Mouse (Mus musculus): Measurements from ENCODE around the gene Olfr763. TPM values are rescaled to one million over a fixed set of nuclear protein-coding genes. Genes with fewer than 3 reads are reported as not detected.
A peak's percentile ranks its signal among the peaks of the same experiment; 100 is the strongest.
"Not testable (repeated sequence)": the region's sequence is repeated elsewhere in the genome, so short reads cannot be mapped to it uniquely, and the experiment has no call there.

Olfr763 gene
- not detected for polyA plus RNA-seq (2017; shearing (Covaris generic))

DNA sequence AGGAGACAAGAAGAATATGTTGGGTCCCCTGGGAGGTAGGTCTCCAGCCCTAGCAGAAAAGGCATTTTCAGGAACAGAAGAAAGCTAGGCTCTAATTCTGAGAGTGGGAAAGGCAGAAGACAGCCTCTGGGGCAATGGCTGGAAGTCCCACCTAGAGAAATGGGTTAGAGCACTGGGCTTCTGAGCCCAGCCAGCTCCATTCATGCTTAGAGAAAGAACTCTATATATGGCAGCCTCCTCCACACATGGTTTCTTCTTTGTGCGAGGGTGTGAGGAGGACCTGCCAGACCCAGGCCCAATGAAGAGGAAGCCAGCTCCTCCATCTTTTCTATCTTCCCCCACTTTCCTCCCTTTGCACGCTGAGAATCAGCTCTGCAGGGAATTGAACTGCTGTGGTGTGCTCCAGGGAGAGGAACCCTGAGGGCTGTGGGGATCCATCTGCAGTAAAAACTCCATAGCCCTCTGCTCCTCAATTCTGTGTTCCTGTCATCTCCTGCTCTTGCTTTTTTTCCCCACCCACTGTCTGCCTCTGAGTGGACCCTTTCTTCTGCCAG, at the start of gene Olfr763:
Gene Olfr763 (plus strand): TSS at position 504 of the 554 bp plus-strand sequence.
- ATAC-seq, result no peak

DNA sequence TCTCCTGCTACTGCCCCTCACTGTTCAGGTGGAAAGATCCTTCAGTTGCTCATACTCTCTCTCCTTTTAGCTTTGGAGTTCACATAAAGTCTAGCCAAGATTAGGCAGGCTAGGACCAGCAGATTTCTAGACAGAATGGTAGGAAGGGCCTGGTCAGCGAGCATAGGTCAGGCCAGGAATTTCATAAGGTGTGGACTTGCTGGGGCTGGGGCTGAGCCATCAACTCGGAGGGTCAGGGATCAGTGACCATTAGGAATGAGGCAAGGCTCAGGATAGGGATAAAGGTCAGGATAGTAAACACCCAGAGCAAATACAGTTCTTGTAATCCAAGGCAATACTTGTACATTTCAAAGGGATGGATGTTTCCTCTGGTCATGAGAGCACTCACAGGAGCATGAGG, 45.6 kb upstream of the Olfr763 start:
- no peak for ATAC-seq

DNA sequence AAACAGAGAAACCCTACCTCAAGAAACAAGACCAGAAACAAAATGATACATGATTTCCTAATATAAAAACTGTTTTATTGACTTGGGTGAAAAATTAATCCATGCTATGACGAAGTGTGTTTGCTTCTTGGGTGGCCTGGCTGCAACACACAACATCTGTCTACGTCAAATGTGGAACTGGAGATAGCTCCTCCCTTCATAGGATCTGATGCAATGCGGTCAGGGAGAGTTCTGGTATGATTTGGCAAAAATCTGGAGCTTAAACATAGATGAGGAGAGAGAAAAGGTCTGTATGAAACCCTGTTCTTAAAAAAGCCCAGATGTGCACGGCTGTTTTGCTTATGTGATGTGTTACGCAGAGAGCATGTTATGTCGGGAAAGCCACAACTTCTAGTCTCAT, 44.7 kb upstream of the Olfr763 start:
- ATAC-seq, result no peak

DNA sequence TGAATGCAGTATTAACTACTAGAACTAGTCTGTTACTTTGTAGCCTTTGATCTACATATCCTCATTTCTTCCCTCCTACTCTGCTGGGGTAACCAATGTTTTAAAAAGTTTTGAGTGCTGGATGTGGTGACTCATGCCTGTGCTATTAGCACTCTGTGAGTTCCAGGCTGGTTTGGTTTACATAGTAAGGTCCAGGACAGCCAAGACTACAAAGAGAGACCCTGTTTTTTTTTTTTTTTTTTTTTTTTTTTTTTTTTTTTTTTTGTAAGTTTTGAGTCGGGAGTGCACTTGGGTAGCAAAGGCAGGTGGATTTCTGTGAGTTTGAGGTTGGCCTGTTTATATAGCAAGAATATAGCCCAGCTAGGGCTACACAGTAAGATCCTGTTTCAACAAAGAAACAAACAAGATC, 42.2 kb upstream of the Olfr763 start:
- ATAC-seq, result no peak

DNA sequence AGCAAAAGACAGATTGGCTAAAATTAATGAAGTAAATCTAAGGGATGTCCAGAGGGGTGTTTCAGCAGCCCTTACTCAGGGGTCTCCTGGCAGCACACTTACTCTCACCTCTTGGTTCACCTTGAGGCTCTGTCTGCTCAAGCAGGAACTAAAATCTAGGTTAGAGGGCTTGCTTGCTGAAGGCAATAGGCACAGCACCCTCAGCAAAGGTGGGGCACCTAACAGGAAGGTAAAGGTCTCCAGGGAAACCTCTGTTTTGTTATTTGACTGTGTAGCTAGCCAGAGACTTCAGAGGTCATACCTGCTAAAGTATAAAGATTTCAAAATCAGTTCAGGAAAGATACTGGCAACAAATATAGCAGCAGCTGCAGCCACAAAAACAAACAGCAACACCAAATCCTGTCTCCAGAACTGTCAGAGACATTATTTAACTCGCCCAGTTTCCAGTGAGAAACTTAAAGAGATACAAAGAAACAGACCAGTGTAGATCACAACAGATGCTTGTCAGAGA, 39.8 kb upstream of the Olfr763 start:
- ATAC-seq, result no peak

DNA sequence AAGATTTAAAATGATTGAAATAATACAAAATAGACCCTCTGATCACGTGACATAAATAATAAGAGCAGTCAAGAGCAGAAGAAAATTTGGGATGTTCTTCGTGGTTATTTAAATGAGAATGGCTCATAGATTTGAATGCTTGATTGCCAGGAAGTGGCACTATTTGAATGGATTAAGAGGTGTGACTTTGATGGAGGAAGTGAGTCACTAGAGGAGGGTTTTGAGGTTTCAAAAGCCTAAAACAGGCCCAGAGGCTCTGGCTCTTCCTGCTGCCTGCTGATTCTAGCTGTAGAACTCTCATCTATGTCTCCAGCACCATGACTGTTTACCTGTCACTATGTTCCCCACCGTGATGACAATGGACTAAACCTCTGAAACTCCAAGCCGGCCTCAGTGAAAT, 37.8 kb upstream of the Olfr763 start:
- ATAC-seq, result no peak

DNA sequence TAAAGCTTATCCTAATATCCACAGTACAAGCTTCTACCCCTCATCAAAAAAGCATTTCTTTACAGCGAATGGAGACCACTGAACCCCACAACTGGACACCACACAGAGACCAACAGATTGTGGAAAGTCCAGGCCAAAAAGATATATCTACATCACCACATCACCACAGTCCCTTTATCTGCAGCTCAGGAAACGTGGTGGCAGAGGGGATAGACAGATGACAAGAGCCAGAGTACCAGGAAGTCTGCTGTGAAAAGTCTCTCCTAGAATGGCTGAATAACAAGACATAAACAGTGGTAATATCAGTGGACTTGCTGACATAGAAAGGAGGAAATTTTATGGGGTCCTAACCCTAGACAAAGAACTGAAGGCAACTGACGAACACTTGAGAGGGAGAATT, 34.2 kb upstream of the Olfr763 start:
- ATAC-seq, result no peak

DNA sequence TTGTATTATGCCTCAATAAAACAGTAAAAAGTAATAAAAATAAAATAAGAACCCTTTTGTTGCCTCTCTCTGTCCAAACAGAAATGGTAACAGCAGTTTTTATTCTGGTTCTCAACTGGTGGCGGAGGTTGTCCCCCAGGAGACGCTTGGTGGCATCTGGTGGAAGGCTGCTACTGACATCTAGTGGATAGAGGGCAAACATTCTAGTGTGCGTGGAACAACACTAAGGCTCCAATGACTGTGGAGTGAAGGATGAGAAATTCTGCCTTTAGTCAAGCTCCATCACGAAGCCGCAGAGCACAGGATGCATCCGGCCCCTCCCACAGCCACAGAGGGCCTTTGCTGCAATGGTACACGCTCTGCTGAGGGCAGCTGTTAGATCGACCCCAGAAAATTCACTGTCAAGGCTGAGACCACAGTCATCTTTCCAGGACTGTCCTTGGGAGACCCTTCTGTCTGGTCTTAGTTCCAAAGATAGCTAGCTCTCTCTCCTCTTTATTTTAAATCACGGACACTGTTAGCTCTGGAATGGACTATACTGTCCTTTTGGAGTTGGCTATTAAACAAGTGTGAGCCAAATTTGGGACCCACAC, 33.0 kb upstream of the Olfr763 start:
- ATAC-seq, result peak; percentile 43

DNA sequence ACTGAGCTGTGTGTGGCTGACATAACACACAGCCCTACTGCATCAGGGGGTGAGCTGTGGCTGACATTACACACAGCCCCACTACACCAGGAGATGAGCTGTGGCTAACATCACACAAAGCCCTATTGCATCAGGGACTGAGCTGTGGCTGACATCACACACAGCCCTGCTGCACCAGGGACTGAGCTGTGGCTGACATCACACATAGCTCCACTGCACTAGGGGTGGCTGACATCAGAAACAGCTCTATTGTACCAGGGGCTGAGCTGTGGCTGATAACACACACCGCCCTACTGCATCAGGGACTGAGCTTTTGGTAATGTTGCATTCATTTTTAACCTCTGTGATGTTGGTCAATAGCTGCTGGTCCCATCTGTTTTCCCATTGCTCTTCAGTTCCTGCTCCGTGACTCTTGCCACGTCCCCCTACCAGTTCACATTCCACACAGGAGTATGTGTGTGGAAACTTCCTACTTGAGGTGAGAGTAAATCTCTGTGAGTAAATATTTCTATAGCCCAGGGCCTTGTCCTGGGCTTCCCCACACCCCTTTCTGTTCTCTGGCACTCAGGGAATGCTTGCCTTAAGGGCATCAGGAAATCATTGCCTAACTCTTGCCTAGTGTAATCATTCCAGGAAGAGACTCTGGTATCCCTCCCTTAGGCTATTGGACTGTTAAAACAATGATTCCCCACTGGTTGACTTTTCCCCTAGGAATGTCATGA, 29.8 kb upstream of the Olfr763 start:
- ATAC-seq, result no peak

DNA sequence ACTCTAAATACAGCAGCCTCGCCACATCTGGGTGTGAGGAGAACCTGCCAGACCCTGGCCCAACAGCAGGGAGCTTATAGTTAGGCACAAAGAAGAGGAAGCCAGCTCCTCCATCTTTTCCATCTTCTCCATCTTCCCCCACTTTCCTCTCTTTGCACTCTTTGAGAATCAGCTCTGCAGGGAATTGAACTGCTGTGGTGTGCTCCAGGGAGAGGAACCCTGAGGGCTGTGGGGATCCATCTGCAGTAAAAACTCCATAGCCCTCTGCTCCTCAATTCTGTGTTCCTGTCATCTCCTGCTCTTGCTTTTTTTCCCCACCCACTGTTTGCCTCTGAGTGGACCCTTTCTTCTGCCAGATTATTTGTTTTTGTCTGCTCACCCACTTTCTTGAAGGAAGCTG, 21.5 kb upstream of the Olfr763 start, which contains the start of gene Olfr9:
Gene Olfr9 (plus strand): TSS at position 301 of the 400 bp plus-strand sequence.
- ATAC-seq, result not testable (repeated sequence)

DNA sequence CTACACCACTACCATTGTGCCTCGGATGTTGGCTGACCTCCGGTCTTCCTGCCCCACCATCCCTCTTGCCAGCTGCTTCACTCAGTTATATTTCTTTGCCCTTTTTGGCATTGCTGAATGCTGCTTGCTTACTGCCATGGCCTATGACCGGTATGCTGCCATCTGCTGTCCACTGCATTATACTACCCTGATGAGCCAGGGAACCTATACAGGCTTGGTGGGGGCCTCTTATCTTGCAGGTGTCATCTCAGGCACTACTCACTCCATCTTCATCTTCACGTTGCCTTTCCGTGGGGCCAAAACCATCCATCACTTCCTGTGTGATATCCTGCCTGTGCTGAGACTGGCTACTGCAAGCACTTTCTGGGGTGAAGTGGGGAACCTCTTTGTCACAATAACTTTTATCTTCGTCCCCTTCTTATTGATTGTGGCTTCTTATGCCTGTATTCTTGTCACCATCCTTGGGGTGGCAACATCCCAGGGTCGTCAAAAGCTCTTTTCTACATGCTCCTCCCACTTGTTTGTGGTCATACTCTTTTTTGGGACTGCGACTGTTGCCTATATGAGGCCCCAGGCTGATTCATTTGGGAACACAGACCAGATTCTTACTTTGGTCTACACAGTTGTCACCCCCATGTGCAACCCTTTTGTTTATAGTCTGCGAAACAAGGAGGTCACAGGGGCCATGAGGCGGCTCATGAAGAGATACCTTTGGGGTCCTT, 20.3 kb upstream of the Olfr763 start:
- peak; percentile 50 for ATAC-seq

DNA sequence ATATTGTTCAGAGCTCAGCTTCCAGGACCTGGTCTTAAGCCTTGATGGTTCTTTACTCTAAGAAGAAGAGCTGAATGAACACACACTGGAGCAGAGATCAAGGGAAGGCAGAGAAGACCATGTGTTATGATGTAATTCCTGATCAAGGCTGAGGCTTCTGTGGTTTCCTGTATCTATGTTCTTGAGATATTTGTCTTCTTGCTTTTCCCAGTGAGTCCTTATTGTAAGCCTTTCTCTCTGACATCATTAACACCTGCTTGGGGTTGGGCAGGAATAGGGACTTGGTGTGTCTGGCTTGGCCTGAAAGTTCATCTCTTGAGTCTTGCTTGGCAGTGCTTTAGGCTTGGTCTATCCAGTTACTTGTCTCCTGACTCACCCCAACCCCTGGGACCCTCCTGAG, 19.6 kb upstream of the Olfr763 start:
- ATAC-seq, result peak; percentile 54

DNA sequence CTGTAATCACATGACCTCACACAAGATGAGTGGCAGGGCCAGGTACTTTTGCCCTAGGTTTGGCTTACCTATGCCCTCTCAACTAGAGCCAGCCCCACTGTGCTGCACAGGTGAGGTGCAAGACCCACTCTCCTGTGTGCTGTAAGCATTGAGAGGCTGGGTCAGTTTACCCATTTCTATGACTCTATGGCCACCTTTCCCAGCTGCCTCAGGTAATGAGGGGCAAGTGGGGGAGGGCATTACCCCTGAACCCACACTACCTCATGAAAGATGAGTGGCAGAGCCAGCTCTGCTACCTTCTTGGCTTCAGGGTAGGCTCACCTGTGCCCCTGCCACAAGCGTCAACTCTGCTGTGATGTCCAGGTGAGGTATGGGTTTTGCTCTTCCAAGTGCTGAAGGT, 14.8 kb upstream of the Olfr763 start:
- ATAC-seq, result no peak

DNA sequence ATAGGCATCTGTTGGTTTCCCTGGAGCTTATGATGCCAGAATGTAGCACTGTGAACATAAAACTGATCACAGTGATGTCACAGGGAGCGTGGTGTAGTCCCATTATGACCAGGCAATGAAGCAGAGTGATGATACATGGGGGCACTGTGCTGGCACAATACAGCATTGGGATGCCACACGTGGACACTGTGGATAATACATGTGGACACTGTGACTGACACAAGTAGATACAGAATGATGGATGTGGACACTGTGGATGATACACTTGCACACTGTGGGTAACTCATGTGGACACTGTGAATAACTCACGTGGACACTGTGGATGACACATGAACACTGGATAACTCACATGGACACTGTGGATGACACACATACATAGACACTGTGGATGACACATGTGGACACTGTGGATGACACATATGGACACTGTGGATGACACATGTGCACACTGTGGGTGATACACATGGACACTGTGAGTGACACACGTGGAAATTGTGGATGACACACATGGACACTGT, 14.0 kb upstream of the Olfr763 start:
- ATAC-seq, result no peak

DNA sequence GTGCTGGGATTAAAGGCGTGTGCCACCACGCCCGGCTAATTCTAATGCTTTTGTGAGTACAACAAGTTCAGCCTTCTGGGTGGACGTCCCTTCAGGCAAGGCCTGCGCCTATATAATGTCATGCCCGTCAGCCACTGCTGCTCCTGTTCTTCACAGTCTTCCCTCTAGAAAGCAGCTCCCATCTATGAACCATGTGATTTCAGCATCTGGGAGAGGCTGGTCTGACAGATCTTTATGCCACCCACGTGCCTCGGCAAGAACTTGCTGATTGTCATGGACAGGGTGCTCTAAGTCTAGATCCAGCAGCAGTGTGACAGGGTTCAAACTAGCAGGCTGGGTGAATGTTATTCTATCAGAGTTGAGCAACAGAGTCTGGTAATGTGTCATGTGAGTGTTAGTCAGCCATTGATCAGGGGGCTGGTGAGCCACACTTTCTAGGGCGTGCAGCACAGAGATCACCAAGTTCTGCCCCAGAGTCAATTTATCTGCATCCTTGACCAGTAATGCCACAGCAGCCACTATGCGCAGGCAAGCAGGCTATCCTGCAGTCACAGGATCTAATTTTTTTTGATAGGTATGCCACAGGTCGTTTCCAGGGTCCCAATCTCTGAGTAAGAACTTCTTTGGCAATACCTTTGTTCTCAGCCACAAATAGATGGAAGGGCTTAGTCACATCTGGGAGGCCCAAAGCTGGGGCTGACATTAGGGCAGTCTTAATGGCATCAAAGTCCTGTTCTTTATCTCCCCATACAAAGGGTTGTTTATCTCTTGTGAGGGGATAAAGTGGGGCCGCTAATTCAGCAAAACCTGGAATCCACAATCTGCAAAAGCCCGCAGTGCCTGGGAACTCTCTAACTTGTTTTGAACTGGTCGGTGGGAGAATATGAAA, 6.3 kb upstream of the Olfr763 start:
- ATAC-seq, result no peak

DNA sequence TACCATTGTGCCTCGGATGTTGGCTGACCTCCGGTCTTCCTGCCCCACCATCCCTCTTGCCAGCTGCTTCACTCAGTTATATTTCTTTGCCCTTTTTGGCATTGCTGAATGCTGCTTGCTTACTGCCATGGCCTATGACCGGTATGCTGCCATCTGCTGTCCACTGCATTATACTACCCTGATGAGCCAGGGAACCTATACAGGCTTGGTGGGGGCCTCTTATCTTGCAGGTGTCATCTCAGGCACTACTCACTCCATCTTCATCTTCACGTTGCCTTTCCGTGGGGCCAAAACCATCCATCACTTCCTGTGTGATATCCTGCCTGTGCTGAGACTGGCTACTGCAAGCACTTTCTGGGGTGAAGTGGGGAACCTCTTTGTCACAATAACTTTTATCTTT, 920 bp downstream of the Olfr763 start:
- ATAC-seq, result peak; percentile 77

DNA sequence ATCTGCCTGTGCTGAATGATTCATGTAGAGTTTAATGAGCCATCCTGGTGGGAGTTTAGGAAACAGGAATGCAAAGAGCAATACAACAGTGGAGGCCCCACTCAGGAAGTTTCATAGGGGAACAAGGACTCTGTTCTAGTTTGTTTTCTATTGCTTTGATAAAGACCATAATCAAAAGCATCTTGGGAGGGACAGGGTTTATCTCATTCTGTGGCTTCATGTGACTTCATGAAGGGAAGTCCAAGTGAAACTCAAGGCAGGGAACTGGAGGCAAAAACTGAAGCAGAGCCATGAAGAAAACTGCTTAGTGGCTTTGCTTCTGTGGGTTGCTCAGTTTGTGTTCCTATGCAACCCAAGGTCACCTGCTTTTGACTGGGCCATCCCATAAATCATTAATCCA, 3.9 kb downstream of the Olfr763 start:
- no peak for ATAC-seq

DNA sequence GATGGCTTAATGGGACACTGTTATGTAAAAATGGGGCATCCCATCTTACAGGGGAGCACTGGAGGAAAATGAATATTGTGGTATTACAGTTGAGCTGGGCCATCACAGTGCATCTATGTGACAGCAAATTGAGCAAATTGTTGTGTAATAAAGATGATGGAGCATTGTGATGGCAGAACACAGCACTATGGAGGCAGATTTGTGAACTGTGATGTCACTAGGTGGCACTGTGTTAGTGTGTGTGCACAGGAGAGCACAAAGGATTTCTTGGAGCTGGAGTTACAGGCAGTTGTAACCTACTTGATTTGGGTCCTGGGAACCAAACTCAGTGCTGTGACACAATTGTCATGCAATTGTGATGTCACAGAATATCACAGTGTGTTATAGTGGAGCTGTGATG, 12.7 kb downstream of the Olfr763 start:
- no peak for ATAC-seq

DNA sequence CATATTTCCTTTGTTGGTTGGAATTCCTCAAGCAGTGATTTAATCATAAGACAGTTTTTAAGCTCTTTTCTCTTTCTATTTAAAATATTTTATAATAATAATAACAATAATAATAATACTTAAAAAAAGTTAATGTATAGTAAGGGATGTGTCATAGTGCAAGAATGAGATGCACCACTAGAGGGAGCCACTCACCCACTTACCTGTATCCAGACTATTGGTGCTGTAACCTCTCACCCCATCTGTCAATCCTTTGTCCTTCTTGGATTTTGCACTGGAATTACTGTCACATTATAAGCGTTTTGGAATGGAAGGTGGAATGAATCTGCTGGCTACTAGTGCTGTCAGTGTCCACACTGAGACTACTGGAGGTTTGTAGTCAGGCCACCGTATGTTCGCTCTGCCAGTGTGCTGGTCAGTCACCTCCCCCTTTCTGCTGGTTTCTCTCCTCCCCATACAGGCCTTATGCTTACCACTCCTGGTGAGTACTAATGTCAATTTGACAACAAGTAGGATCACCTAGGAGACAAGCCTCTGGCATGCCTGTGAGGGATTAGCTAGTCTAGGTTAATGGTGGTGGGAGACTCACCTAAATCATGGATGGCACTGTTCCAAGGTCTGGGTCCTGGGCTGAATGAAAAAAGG, 15.5 kb downstream of the Olfr763 start:
- ATAC-seq, result no peak

DNA sequence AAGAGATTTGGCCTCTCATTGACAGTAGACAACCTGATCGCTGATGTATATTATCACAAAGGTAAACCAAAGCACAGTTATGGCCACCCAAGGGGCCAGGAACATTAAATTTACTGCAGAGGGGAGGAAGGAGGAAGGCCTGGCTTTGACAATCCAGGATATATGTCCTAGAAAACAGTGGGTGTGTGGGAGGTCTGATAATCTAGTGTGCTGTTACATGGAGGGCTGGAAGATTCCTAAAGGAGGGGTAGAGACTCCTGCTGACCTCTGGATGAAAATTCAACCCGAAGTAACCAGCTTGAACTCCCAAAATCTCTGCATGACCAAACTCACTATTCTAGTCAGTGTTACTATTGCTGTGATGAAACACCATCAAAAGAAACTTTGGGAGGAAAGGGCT, 17.8 kb downstream of the Olfr763 start:
- ATAC-seq, result no peak

DNA sequence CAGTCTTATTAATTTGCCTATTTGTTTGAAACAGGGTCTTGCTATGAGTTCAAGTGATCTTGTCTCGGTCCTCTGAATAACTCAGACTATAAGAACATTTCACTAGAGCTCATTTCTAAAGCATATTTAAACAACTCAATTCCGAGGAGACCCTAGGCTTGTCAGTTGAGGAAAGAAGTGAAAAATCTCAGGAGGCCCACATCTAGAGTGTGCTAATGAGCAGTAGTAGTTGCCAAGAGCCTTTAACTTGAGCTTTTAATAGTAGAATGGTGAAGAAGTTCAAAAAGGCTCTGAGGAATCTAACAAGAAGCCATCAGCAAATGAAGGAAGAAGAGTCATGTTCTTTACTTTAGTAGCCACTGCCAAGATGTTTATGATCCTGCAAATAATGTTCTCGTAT, 29.2 kb downstream of the Olfr763 start, which contains the start of gene Olfr764-ps1:
Gene Olfr764-ps1 (minus strand): TSS at position 101 of the 400 bp plus-strand sequence.
- no peak for ATAC-seq

All from activated CD4-positive, CD25-positive, alpha-beta regulatory T cell, adult 4 months (primary cell).